Mouse (Mus musculus): Measurements from ENCODE around the gene Itga2b.

Gene Itga2b

DNA sequence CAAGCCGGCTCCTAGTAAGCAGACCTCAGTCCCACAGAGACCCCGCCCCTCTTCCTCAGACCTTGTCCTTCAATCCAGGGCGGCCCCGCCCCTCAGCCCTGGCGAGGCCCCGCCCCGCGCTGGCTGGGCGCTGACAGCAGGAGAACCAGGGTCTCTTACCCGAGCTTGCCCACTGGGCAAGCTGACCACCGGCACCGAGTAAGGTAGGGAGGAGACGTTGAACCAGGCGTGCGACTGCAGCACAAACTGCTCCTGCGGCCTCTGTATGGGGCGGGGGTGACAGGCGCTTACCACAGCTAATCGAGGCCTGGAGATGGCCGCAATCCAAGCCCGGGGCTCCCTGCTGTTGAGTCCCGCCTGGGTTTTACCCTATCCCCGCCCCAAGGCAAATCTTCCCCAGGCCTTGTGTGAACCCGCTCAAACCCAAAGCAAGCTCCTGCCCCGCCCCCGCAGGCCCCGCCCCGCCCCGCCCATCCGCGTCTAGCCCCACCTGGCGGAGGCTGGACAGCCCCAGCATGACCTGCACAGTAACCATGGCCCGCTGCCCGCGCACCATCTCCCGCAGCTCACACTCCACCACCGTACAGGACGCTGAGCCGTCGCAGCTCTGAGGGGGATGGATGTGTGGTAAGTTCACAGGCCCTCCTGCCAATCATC, 14.1 kb downstream of the Itga2b start:
- peak; percentile 81 to 89 for DNase-seq

- DNase-seq, result no peak
Observed at GRCm38 (mm10) chr11:102453131-102453530, 16.8 kb downstream of the Itga2b start.

- no peak for DNase-seq
Observed at GRCm38 (mm10) chr11:102449043-102450008, 20.6 kb downstream of the Itga2b start.

DNA sequence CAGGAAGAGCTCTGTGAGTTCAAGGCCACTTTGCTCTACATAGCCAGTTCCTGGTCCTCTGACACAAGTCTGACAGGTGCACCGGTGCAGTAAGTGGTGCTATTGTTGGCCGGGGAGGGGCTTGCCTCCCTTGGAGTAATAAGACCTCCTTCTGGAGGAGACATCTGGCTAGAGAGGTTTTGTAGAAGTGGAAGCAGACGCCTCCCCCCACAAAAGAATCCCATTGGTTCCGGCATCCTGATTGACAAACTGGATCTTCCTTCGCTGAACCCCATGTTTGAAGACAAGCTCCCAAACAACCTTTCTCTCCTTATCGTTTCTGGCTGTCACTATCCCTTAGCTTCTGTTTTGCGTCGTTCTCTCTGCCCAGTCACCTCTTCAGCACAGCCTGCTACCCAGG, 21.6 kb downstream of the Itga2b start:
- DNase-seq, result no peak

GRCm38 (mm10) chr11:102447497-102447896, 22.4 kb downstream of the Itga2b start, which contains the start of gene Fam171a2:
Fam171a2 (minus strand) TSS chr11:102447682.
- DNase-seq, result peak; percentile 88 to 89

- peak; percentile 49 to 61 for DNase-seq
Observed at GRCm38 (mm10) chr11:102446581-102447461, 23.1 kb downstream of the Itga2b start.

DNA sequence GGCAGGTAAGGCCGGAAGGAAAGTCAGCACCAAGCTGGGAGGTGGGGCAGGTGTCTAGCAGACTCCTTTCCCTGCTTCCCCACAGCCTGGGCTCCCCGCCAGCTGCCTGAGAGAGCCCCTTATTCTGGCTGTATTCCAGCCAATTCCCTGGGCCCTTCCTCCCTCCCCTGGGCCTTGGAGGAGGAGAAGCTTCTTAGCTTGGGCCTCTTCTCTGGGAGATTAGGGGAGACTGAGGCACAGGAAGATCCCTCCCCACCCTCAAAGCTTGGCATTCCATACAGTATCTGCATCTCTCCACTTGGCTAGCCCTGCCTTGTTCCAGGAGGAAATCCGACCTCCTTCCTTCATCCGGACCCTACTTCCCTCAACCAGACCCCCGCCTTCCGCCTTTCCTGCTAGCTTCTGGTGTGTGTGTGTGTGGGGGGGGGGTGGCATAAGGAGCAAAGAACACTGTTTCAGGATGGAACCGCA, 24.0 kb downstream of the Itga2b start:
- peak; percentile 75 to 87 for DNase-seq

DNA sequence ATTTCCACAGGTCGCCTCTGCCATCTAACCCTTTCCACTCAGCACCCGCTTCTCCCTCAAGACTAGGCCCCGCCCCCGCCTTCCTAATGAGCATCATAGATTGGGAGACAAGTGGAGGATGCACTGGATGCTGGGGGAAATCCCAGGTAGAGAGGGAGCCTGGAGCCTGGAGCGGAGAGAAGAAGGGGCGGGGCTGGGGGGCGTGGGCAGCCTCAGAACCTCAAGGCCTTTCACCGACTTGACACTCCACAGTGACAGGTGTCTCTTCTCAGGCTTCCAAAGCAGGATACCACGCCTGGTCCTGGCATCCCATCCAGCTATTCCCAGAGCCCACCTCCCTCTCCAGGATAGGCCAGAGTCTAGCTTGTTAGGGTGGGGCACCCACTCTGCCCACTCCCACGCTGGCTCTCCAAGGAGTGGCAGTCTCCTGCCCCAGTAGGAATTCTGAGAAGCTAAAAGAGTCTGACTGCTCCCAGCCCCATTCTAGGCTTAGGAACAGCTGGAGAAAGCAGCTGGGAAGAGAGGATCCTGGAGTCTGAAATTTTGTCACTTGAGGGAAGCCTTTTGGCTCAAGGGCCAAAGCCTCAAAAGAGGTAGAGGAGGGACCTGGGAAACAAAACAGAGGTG, 24.5 kb downstream of the Itga2b start:
- DNase-seq, result peak; percentile 64 to 87

GRCm38 (mm10) chr11:102444781-102445180, 25.1 kb downstream of the Itga2b start:
- no peak for DNase-seq

DNA sequence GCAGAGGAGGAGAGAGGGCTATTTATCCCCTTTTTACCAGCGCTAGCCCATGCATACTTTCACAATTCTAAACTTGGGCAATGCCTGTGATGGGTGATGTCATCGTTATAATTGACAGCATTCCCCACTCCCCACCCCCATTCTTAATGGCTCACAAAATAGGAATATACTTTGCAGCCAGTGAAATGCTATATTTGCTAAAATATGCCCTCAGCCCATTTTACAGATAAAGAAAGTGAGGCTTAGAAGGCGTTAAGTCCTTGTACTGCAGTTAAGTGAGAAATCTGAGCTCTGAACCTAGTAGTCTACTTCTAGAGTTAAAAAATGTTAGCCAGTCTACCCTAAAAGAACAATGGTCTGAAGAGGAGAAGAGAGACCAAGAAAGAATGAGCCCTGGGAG, 25.6 kb downstream of the Itga2b start:
- DNase-seq, result no peak

GRCm38 (mm10) chr11:102443740-102444139, 26.2 kb downstream of the Itga2b start:
- peak in 1 of 2 experiments; percentile 22 for DNase-seq

DNA sequence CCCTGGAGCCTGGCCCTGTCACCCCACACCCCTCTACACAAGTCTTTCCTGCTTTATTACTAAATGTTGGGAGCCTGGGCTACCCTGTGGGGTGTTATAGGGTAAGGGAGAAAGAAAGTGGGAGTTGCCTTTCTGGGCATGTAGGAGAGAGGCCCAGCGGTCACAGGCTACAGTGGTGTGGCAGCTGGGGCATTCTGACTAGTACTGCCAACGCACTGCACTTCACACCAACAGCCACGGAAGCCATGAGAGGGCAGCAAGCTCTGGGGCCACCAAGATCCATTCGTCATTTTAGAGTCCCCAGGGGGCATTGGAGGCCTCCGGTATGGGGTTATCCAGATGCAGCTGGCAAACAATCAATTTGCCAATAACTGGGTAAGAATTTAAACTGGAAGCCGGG, 27.8 kb downstream of the Itga2b start:
- no peak for DNase-seq

GRCm38 (mm10) chr11:102441434-102441833, 28.5 kb downstream of the Itga2b start:
- no peak for DNase-seq

DNA sequence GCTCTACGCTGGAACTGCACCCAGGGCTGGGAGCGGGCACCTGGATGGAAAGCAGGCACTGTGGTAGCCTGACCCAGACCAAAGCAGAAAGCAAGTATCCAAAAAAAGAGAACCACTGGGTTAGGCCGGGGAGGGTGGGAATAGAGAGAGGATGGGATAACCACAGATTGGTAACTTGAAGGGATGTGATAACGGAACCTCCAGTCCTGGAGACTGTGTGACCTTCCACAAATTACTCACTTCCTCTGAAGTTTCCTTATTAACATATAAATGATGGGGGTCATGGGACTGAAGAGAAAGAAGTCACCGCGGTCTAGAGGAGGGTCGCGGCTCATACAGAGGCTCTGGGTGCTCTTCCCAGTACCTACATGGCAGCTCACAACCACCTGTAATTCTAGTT, 29.7 kb downstream of the Itga2b start:
- DNase-seq, result no peak

DNA sequence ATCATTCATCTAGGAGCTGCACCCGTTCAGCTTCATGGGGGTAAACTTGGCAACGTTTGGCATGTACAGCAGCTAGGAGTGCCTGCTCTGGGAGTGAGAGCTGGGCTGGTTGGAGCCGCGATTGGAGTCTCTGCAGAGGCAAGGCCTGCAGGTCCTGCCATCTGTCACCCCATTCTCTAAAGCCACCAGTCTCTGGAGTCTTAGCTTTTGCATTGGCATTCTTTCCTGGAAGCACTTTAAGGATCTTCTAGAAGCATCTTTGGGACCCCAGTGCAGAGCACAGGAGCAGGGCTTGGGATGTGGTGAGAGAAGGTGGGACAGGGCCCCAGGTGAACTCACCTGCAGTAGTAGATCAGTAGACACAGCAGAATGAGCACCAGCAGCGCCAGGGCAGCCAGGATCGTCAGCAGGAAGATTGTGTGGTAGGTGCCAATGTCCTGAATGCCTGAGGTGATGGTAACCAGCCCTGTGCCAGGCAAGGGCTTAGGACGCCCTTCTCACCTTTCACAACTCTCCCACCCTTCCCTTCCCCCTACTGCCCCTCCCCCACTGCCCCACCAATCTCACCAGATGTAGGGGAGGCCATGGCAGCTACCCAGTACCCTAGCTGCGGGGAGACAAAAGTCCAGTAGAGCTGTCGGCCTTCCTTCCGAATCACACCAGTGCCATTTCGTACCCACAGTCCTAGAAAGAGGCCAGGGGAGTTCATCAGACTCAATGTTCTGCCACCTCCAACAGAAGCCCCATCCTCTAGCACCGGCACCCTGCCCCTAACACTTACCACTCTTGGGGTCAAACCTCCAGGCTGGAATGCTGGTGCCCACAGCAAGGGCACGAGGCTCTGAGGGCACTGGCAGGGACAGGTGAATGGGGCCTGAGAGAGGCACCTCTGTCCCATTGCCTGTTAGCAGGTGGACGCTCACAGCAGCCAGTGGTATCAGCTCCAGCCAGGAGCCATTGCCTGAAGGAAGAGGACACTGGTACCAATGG, 30.5 kb downstream of the Itga2b start:
- peak in 1 of 2 experiments; percentile 23 for DNase-seq

DNA sequence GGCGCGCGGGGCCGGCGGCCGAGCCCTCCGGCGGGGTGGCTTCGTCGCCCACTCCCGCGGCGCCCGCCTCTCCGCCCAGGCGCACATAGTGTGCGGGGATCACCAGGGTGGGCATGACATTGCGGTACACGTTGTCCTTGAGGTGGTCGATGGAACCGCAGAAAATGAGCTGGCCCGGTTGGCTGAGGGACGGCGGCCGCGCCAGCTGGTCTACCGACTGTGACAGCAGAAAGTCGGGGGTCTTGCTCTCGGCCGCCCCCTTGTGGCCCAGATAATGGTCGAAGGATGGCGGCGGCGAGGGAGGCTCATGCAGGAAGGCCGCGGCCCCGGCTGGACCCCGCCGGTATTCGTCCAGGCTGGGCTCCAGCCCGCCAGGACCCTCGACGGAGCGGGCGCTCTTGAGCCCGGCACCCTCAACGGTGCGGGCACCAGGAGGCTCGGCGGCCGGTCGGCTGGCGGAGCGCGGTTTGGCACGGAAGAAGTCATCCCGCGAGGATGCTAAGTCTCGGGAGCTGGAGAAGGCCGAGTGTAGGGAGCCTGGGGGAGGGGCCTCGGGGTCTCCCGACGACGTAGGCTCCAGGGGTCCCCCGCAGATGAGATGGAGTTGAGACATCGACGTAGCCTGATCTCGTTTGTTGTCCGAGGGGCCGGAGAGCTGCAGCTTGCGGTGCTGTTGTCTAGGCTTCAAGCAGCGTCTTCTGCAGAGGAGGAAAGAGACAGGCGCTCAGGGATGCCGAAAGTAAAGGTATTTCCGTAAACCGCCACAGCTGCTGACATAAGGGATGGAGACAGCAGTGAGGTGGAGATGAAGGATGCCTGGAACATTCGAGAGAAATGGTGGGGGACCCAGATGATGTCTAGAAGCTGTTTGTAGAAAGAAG, 31.5 kb downstream of the Itga2b start:
- peak; percentile 87 to 91 for DNase-seq

GRCm38 (mm10) chr11:102437120-102438061, 32.5 kb downstream of the Itga2b start:
- peak; percentile 75 to 86 for DNase-seq

DNA sequence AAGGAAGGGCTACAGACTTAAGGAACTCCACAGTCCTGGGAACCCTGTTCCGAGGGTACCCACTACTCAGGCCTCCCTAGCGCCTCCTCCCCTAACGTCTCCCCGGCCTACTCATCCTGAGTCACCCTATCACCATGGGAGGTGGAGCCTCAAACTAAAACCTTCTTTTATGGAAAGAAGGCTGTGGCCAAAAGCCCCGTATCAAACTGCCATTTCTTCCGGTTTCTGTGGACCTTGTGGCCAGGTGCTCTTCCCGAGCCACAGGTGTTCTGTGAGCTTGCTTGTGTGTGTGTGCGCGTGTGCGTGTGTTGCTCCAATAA, 33.5 kb downstream of the Itga2b start:
- no peak for DNase-seq

Measured in lung, postnatal 4 days (tissue).